Mouse (Mus musculus) heart, adult 18-20 months (tissue): ENCODE data around the gene Ogdh. TPM values are rescaled to one million over a fixed set of nuclear protein-coding genes. Genes with fewer than 3 reads are reported as not detected.
"Not testable (repeated sequence)": the region's sequence is repeated elsewhere in the genome, so short reads cannot be mapped to it uniquely, and the experiment has no call there.

Source experiments
- DNase-seq, 2 experiments: peaks; one replicate each; pipeline ENCODE4 v3.0.0; 2021 to 2022; ENCODE audit warnings: mixed read lengths in 1 of 2
- total RNA-seq, 2 experiments: library from RNA; stranded (reverse); gene quantifications; 2 replicates each; pipeline ENCODE4 v1.2.3; 2021

The Ogdh gene
- total RNA-seq, 2 experiments from 2014 or later = 1,837 to 1,914 TPM

GRCm38 (mm10) chr11:6366434-6366833, 75.0 kb downstream of the Ogdh start:
- no peak for DNase-seq

- DNase-seq = no peak
Measured at GRCm38 (mm10) chr11:6367156-6367555, 75.7 kb downstream of the Ogdh start.

GRCm38 (mm10) chr11:6367986-6368385, 76.6 kb downstream of the Ogdh start:
- not testable (repeated sequence) for DNase-seq

- no peak for DNase-seq
Measured at GRCm38 (mm10) chr11:6371376-6372155, 80.1 kb downstream of the Ogdh start.

- no peak for DNase-seq
Measured at GRCm38 (mm10) chr11:6372784-6373183, 81.4 kb downstream of the Ogdh start.

- no peak for DNase-seq
Measured at GRCm38 (mm10) chr11:6380916-6381315, 89.5 kb downstream of the Ogdh start.

GRCm38 (mm10) chr11:6388126-6388725, 96.8 kb downstream of the Ogdh start:
- DNase-seq = no peak

- DNase-seq = peak; percentile 94 to 96
Measured at GRCm38 (mm10) chr11:6388726-6389413, 97.4 kb downstream of the Ogdh start, which contains the start of gene Zmiz2. Zmiz2 (plus strand) TSS chr11:6389074.

GRCm38 (mm10) chr11:6389483-6389921, 98.1 kb downstream of the Ogdh start:
- peak in 1 of 2 experiments; percentile 29 for DNase-seq

- no peak for DNase-seq
Measured at GRCm38 (mm10) chr11:6390376-6391053, 99.1 kb downstream of the Ogdh start.

- peak in 1 of 2 experiments; percentile 46 for DNase-seq
Measured at GRCm38 (mm10) chr11:6391516-6392276, 100.3 kb downstream of the Ogdh start.

GRCm38 (mm10) chr11:6392857-6393256, 101.4 kb downstream of the Ogdh start:
- no peak for DNase-seq

- DNase-seq = peak in 1 of 2 experiments; percentile 30
Measured at GRCm38 (mm10) chr11:6393866-6394265, 102.4 kb downstream of the Ogdh start.

- DNase-seq = no peak
Measured at GRCm38 (mm10) chr11:6395565-6395964, 104.1 kb downstream of the Ogdh start.

- DNase-seq = no peak
Measured at GRCm38 (mm10) chr11:6398141-6398540, 106.7 kb downstream of the Ogdh start.

GRCm38 (mm10) chr11:6402515-6403510, 111.4 kb downstream of the Ogdh start:
- DNase-seq = peak; percentile 62 to 78

- no peak for DNase-seq
Measured at GRCm38 (mm10) chr11:6403830-6404405, 112.5 kb downstream of the Ogdh start.

GRCm38 (mm10) chr11:6404699-6405566, 113.5 kb downstream of the Ogdh start:
- DNase-seq = peak; percentile 48 to 49

GRCm38 (mm10) chr11:6405591-6406081, 114.2 kb downstream of the Ogdh start:
- DNase-seq = peak; percentile 61 to 73
